Mouse (Mus musculus) embryonic fibroblast, embryonic 13.5 days (primary cell): ENCODE data around the gene Ptpn4. TPM values are rescaled to one million over a fixed set of nuclear protein-coding genes. Genes with fewer than 3 reads are reported as not detected.

Experiments
- H3K27ac ChIP-seq: 2 replicates; pipeline ENCODE4 v1.5.1; 2012; ENCODE audit warnings: low read length, control low read depth, inconsistent platforms; ENCODE audit not compliant: insufficient read depth
- H3K4me1 ChIP-seq: 2 replicates; pipeline ENCODE4 v1.6.1; 2011; ENCODE audit warnings: low read length; ENCODE audit not compliant: control insufficient read depth, insufficient read depth
- H3K4me3 ChIP-seq: 2 replicates; pipeline ENCODE4 v1.5.1; 2011; ENCODE audit warnings: mild to moderate bottlenecking, control low read depth, low read length; ENCODE audit not compliant: insufficient read depth
- CTCF ChIP-seq: IDR thresholded peaks from 2 replicates; pipeline ENCODE4 v1.5.1; 2011; ENCODE audit warnings: mild to moderate bottlenecking, control low read depth, low read length, moderate library complexity, borderline replicate concordance; ENCODE audit not compliant: insufficient read depth
- POLR2A ChIP-seq: IDR thresholded peaks from 2 replicates; pipeline ENCODE4 v1.6.1; 2011; ENCODE audit warnings: low read depth, mild to moderate bottlenecking, control low read depth, low read length, moderate library complexity
- polyA plus RNA-seq: library from polyadenylated mRNA; stranded (reverse); fragments of >200 nt; gene quantifications from 2 replicates; pipeline ENCODE4 v1.2.4, GENCODE M21; 2011; ENCODE audit warnings: low read depth; ENCODE audit not compliant: missing spikeins, insufficient read length

Gene Ptpn4
- polyA plus RNA-seq, 1 experiment: 7.3 TPM

DNA sequence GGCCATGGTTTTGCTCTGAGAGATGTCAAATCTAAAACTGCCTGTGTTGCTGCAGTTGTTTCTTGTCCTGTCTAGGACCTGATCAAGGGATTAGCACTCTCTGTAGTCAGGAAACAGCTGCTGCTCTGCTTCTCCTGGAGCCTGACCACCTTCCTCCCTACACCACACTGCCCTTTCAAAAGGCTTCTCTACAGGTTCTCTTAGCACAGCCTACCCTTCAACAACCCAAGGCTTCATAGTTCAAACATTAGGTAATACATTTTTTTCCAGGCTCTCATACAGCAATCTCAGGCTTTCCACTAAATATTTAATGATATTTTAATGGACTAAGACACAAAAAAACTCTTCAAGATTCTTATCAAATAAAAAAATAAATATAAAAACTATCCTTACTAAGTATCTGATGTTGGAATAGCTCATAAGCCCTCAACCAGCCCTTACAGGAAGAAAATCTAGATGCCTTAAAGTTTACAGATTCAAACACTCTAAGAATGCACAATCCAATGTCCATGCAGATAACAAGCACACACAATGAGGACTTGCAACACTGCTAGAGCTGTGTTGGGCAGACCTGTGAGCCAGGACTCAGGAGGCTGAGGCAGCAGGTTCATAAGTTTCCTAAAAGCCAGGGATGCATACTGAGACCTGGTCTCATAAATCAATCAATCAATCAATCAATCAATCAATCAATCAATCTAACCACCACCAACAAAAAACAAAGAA, 196.2 kb downstream of the Ptpn4 start:
- Histone ChIP-seq H3K4me3 (no peak overlapping the region), H3K4me1 (no peaks in the 10 kb centered on the region), H3K27ac (no peak overlapping the region)
- TF ChIP-seq POLR2A (no peak), CTCF (no peak)

DNA sequence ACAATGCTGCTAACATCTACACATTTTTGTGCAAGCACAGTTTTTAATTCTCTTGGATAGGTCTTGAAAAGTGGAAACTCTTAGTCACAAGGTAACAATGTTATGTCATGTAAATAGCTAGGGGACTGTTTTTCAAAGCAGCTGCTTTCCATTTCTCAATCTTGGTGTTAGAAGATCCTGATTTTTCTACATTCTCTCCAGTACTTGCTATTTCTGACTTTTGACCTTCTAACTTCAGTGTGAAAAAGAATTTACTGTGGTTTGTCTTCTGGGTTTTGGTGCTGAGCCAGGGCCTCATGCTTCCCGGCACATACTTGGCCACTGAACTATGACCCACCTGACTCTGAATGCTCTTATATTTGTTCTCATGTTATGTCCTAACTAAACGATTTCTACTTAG, 197.4 kb downstream of the Ptpn4 start:
- TF ChIP-seq POLR2A (no peak), CTCF (no peak)
- no peaks in the 10 kb centered on the region for H3K4me1 ChIP-seq
- H3K4me3 ChIP-seq: no peak overlapping the region
- no peak overlapping the region; the same call in 1 of the 2 replicates for H3K27ac ChIP-seq

DNA sequence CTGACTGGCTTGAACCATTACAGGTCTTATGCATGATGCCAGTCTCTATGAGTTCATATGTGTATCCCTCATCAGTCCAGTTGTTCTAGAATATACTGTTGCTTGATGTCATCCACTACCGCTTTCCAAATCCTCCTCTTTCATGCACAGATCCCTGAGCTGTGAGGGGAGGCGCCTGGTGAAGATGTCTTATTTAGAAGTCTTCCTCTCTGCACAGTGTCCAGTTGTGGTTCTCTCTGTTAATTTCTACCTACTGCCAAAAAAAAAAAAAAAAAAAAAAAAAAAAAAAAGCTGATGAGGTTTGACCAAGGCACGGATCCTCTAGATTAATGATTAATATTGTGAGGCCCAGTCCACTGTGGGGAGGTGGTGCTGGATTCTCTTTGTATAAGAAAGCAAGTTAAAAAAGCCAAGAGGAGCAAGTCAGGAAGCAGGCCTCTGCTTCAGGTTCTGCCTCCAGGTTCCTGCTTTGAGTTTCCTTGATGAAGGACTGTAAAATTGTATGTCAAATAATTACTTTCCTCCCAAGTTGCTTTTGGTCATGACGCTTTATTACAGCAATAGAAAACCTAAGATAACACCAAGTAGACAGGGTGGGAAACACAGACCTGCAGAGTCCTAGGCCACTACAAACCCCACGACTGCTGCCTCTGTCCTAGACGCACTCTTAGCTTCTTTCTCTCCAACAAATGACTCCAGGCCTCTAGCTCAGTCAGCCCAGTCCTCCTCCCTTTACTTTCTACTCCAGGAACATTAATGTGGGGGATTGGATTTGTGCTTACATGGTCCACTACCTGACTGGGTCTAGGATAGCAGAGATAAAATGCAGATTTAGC, 200.0 kb downstream of the Ptpn4 start:
- Histone ChIP-seq H3K4me3 (no peak overlapping the region), H3K4me1 (no peaks in the 10 kb centered on the region)
- no peak for TF ChIP-seq CTCF
- TF ChIP-seq POLR2A: no peak

DNA sequence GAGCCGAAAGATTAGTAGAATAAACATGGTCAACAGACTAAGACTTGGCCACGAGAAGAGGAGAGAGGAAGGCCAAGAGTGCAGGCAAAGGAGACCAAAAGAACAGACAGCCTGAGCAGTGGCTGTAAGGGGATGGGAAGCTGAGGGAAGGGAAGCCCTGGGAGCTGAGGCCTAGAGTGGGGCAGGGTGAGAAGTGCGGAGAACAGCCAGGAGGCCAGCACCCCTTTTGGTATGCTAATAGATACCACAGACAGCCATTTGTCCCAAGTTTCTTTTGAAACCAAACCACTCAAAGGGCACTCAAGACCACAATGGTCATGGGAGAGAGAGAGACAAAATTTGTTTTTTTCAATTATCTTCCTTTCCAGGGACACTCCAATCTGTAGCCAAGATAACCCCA, 202.7 kb downstream of the Ptpn4 start:
- no peak for TF ChIP-seq POLR2A
- no peak for TF ChIP-seq CTCF

More for the DNA sequence above, 200.0 kb downstream of the Ptpn4 start:
- no peak overlapping the region for H3K27ac ChIP-seq

DNA sequence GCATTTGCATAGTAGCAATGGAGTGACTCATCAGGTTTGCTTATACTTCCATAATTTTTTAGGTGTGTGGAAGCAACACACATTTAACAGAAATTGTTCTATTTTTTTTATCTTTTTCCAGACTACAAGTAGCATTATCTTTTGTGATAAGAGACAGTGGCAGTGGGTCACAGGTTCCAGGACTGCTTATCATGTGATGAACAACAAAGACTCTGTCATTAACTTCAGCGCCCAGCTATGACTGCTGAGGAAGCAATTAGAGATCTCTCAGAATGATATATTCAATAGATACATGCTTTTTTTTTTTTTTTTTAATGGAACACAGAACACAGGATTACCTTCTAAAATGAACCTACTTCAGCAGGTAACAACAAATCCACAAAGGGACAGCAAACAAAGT, 207.0 kb downstream of the Ptpn4 start:
- TF ChIP-seq POLR2A: no peak
- no peak for TF ChIP-seq CTCF
- no peak overlapping the region for H3K4me3 ChIP-seq
- H3K4me1 ChIP-seq: no peaks in the 10 kb centered on the region
- no peak overlapping the region for H3K27ac ChIP-seq

More for the DNA sequence above, 202.7 kb downstream of the Ptpn4 start:
- Histone ChIP-seq H3K4me1 (no peaks in the 10 kb centered on the region), H3K27ac (no peak overlapping the region), H3K4me3 (no peak overlapping the region)

DNA sequence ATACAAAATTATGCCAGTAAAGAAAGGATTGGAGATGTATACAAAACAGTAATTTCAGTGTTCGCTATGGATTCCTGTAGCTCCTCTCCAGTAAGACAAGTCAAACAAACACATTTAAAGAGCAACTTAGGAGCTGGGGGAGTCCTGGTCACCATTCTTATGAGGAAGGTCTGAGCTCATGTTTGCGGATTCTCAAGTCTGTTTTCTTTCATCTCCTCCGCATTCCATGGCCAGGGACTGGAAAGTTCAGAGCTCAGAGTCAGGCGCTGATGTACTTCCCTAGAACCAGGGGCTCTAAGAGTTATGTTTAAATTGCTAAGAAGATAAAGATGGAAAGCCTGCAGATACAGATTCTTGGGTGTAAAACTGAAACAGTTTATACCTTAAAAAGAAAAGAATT, 210.6 kb downstream of the Ptpn4 start:
- Histone ChIP-seq H3K4me3 (no peak overlapping the region), H3K27ac (no peak overlapping the region), H3K4me1 (no peaks in the 10 kb centered on the region)
- no peak for TF ChIP-seq CTCF
- TF ChIP-seq POLR2A: no peak

DNA sequence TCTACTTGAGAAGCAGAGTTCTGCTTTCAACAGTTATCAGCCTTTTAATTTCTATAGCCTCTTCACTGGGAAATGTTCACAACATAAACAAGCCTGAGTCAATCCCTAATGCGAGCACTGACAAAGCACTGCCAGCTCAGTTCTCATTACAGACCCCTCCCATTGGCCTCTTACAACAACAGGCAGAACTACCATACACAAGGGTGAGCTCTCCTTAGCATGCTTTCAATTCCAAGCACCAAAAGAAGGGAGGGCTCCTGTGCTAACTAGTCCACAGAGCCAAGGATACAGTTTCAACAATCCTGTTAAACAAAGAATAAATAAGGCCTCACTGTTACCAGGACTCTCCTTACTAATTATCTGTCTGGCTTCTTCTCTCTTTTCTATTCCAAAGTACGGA, 213.0 kb downstream of the Ptpn4 start:
- H3K27ac ChIP-seq: no peak overlapping the region
- no peak for TF ChIP-seq POLR2A
- no peak for TF ChIP-seq CTCF
- H3K4me3 ChIP-seq: no peak overlapping the region
- H3K4me1 ChIP-seq: no peaks in the 10 kb centered on the region

DNA sequence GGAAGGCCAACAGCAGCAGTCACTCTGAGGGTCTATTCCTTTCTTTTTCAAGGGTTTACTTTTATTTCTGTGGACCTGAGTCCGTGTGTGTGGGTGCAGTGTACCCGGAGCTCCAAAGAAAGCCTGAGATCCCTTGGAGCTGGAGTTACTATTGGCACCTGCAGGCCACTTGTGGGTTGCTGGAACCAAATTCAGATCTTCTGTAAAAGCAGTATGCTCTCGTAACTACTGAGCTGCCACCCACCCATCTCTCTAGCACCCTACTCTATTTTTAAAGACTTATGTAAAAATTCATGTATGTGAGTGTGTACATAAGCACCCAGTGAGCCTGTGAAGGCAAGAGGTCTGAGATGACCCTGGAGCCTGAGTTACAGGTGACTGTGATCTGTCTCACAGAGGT, 232.0 kb downstream of the Ptpn4 start:
- TF ChIP-seq POLR2A (no peak), CTCF (no peak)
- Histone ChIP-seq H3K27ac (no peak overlapping the region), H3K4me1 (no peaks in the 10 kb centered on the region), H3K4me3 (no peak overlapping the region)

Other genes starting within 250 kb of the Ptpn4 start
- 2.7 and 2.8 TPM in 2 replicates for gene Epb41l5, start 188.6 kb downstream of the Ptpn4 start, polyA plus RNA-seq
- gene Tmem177, start 75.6 kb upstream of the Ptpn4 start, polyA plus RNA-seq: 3.5 and 3.6 TPM in 2 replicates
- gene Cfap221, start 159.6 kb upstream of the Ptpn4 start, polyA plus RNA-seq: not detected in 2 replicates
- gene Sctr, start 169.3 kb upstream of the Ptpn4 start, polyA plus RNA-seq: not detected in 2 replicates
- 18.7 and 25.9 TPM in 2 replicates for gene Tmem37, start 236.5 kb upstream of the Ptpn4 start, polyA plus RNA-seq